Mouse (Mus musculus) lung, embryonic 15.5 days (tissue): ENCODE data around the gene Prtn3. TPM values are rescaled to one million over a fixed set of nuclear protein-coding genes. Genes with fewer than 3 reads are reported as not detected.
A peak's percentile ranks its signal among the peaks of the same experiment; 100 is the strongest.

ENCODE experiments used
- ATAC-seq: fragments of 200-750 bp; cut with Nextera tagmentation; 2 replicates; pipeline ENCODE4 v1.8.0; 2017; ENCODE audit warnings: moderate number of reproducible peaks, borderline replicate concordance; ENCODE audit not compliant: low FRiP score, low TSS enrichment; ENCODE audit errors: extremely low read depth
- H3K27ac ChIP-seq: fragments of 300-500 bp; sonication (generic); 2 replicates; pipeline ENCODE4 v1.5.1; 2015; ENCODE audit warnings: moderate library complexity, mild to moderate bottlenecking, inconsistent platforms
- H3K27me3 ChIP-seq: fragments of 300-500 bp; sonication (generic); 2 replicates; pipeline ENCODE4 v1.6.1; 2015; ENCODE audit warnings: inconsistent platforms
- H3K36me3 ChIP-seq: fragments of 300-500 bp; sonication (generic); 2 replicates; pipeline ENCODE4 v1.6.1; 2015; ENCODE audit warnings: inconsistent platforms
- H3K4me1 ChIP-seq: fragments of 300-500 bp; sonication (generic); 2 replicates; pipeline ENCODE4 v1.6.1; 2015; ENCODE audit warnings: inconsistent platforms
- H3K4me2 ChIP-seq: fragments of 300-500 bp; sonication (generic); 2 replicates; pipeline ENCODE4 v1.6.1; 2015; ENCODE audit warnings: inconsistent platforms, mild to moderate bottlenecking, moderate library complexity
- H3K4me3 ChIP-seq: fragments of 300-500 bp; sonication (generic); 2 replicates; pipeline ENCODE4 v1.5.1; 2015; ENCODE audit warnings: mild to moderate bottlenecking, inconsistent platforms
- H3K9ac ChIP-seq: fragments of 300-500 bp; sonication (generic); 2 replicates; pipeline ENCODE4 v1.6.1; 2015; ENCODE audit warnings: inconsistent platforms
- H3K9me3 ChIP-seq: fragments of 300-500 bp; sonication (generic); 2 replicates; pipeline ENCODE4 v1.6.1; 2016; ENCODE audit warnings: inconsistent platforms
- WGBS: fragments of 180-500 bp; shearing (Covaris S2); methylation state at CpG from one replicate; pipeline ENCODE4 v1.1.7; 2015; 5-methylcytosine and 5-hydroxymethylcytosine counted together
- polyA plus RNA-seq: library from polyadenylated mRNA; unstranded; fragments of >200 nt; fragmentation: Nextera tagmentation; extraction: Ambion mirVana; gene quantifications from 2 replicates; pipeline ENCODE4 v1.2.1, GENCODE M21; 2015

The Prtn3 gene
- polyA plus RNA-seq, 1 experiment from 2014 or later = 3.8 TPM

- peak; percentile 79 for ATAC-seq
- Histone ChIP-seq H3K4me1 (peaks cover 63% of the 10 kb centered on the region), H3K4me2 (peak within 1 kb of the TSS; percentile 81), H3K9me3 (no peaks in the 10 kb centered on the region), H3K36me3 (peaks cover 8% of the 10 kb centered on the region; the same call in 1 of the 2 replicates), H3K4me3 (peak within 1 kb of the TSS; percentile 75), H3K27me3 (peaks cover 46% of the 10 kb centered on the region), H3K9ac (peak within 1 kb of the TSS; percentile 98), H3K27ac (peak within 1 kb of the TSS; percentile 73)
- 2% methylated on average over 41 of the region's 42 CpGs for WGBS
Measured at GRCm38 (mm10) chr10:79916808-79917531, 42.7 kb downstream of the Prtn3 start, which contains the start of gene Kiss1r. Gene Kiss1r, plus strand, starts transcription at chr10:79916971.

- peaks cover 52% of the 10 kb centered on the region for H3K27me3 ChIP-seq
- H3K4me1 ChIP-seq = peaks cover 63% of the 10 kb centered on the region
- no peak overlapping the region for H3K9ac ChIP-seq
- H3K4me2 ChIP-seq = peak overlapping the region; percentile 81
- no peak for ATAC-seq
- H3K36me3 ChIP-seq = 0 out of 2 replicates have a peak, but pooled peaks cover 1% of the 10 kb centered on the region
- WGBS = 67% methylated on average over 5 of the region's 5 CpGs
- H3K9me3 ChIP-seq = no peaks in the 10 kb centered on the region
- H3K4me3 ChIP-seq = no peak overlapping the region
- no peak overlapping the region for H3K27ac ChIP-seq
Measured at GRCm38 (mm10) chr10:79917532-79918100, 43.3 kb downstream of the Prtn3 start.

- ATAC-seq = no peak
- H3K4me3 ChIP-seq = peak overlapping the region; percentile 24
- no peak overlapping the region for H3K27ac ChIP-seq
- H3K9me3 ChIP-seq = no peaks in the 10 kb centered on the region
- H3K4me2 ChIP-seq = peak overlapping the region; percentile 47
- no peaks in the 10 kb centered on the region for H3K36me3 ChIP-seq
- 7% methylated on average over 35 of the region's 35 CpGs for WGBS
- H3K27me3 ChIP-seq = peaks cover 61% of the 10 kb centered on the region
- H3K9ac ChIP-seq = 0 out of 2 replicates have a peak overlapping the region, but pooled peaks have one; percentile 7
- H3K4me1 ChIP-seq = peaks cover 63% of the 10 kb centered on the region
Measured at GRCm38 (mm10) chr10:79918231-79919078, 44.2 kb downstream of the Prtn3 start.

GRCm38 (mm10) chr10:79919251-79919849 lies 45.1 kb downstream of the Prtn3 start:
- H3K9ac ChIP-seq = no peak overlapping the region
- no peak overlapping the region for H3K27ac ChIP-seq
- WGBS = 5% methylated on average over 21 of the region's 21 CpGs
- peaks cover 62% of the 10 kb centered on the region for H3K27me3 ChIP-seq
- peak overlapping the region; percentile 47 for H3K4me2 ChIP-seq
- H3K9me3 ChIP-seq = no peaks in the 10 kb centered on the region
- H3K36me3 ChIP-seq = no peaks in the 10 kb centered on the region
- peaks cover 57% of the 10 kb centered on the region for H3K4me1 ChIP-seq
- peak overlapping the region; percentile 19 for H3K4me3 ChIP-seq
- ATAC-seq = 0 out of 2 replicates have a peak, but pooled peaks have one; percentile 9

GRCm38 (mm10) chr10:79920056-79920890 lies 46.0 kb downstream of the Prtn3 start:
- no peak overlapping the region for H3K9ac ChIP-seq
- no peak overlapping the region for H3K27ac ChIP-seq
- H3K27me3 ChIP-seq = peaks cover 62% of the 10 kb centered on the region
- 20% methylated on average over 26 of the region's 26 CpGs for WGBS
- H3K36me3 ChIP-seq = no peaks in the 10 kb centered on the region
- no peak; the same call in 1 of the 2 replicates for ATAC-seq
- peak overlapping the region; percentile 29 for H3K4me3 ChIP-seq
- H3K4me1 ChIP-seq = peaks cover 48% of the 10 kb centered on the region
- peak overlapping the region; percentile 53; the same call in 1 of the 2 replicates for H3K4me2 ChIP-seq
- H3K9me3 ChIP-seq = no peaks in the 10 kb centered on the region

GRCm38 (mm10) chr10:79920958-79921535 lies 46.8 kb downstream of the Prtn3 start, which contains the start of gene R3hdm4:
Gene R3hdm4, minus strand, starts transcription at chr10:79921208.
- peak within 1 kb of the TSS; percentile 29 for H3K4me3 ChIP-seq
- peak within 1 kb of the TSS; percentile 53 for H3K4me2 ChIP-seq
- no peak for ATAC-seq
- H3K36me3 ChIP-seq = no peaks in the 10 kb centered on the region
- peaks cover 62% of the 10 kb centered on the region for H3K27me3 ChIP-seq
- 4% methylated on average over 41 of the region's 41 CpGs for WGBS
- H3K4me1 ChIP-seq = peaks cover 47% of the 10 kb centered on the region
- no peak within 1 kb of the TSS for H3K27ac ChIP-seq
- peak within 1 kb of the TSS; percentile 24; the same call in 1 of the 2 replicates for H3K9ac ChIP-seq
- no peaks in the 10 kb centered on the region for H3K9me3 ChIP-seq

GRCm38 (mm10) chr10:79921572-79921971 lies 47.3 kb downstream of the Prtn3 start:
- Histone ChIP-seq H3K4me1 (peaks cover 48% of the 10 kb centered on the region), H3K4me3 (peak overlapping the region; percentile 29)
- WGBS = 2% methylated on average over 34 of the region's 34 CpGs

GRCm38 (mm10) chr10:79924998-79925784 lies 50.9 kb downstream of the Prtn3 start:
- no peak overlapping the region for H3K9ac ChIP-seq

More at GRCm38 (mm10) chr10:79921572-79921971, 47.3 kb downstream of the Prtn3 start:
- Histone ChIP-seq H3K9me3 (no peaks in the 10 kb centered on the region), H3K27me3 (peaks cover 62% of the 10 kb centered on the region), H3K27ac (no peak overlapping the region), H3K36me3 (no peaks in the 10 kb centered on the region), H3K4me2 (peak overlapping the region; percentile 53), H3K9ac (peak overlapping the region; percentile 24; the same call in 1 of the 2 replicates)
- no peak for ATAC-seq

GRCm38 (mm10) chr10:79925785-79926490 lies 51.7 kb downstream of the Prtn3 start:
- Histone ChIP-seq H3K4me2 (peak overlapping the region; percentile 91), H3K4me3 (peak overlapping the region; percentile 77), H3K36me3 (no peaks in the 10 kb centered on the region), H3K4me1 (peaks cover 43% of the 10 kb centered on the region), H3K27me3 (peaks cover 27% of the 10 kb centered on the region), H3K27ac (peak overlapping the region; percentile 93), H3K9me3 (no peaks in the 10 kb centered on the region), H3K9ac (peak overlapping the region; percentile 81)
- WGBS = 5% methylated on average over 15 of the region's 15 CpGs
- no peak; the same call in 1 of the 2 replicates for ATAC-seq

More at GRCm38 (mm10) chr10:79924998-79925784, 50.9 kb downstream of the Prtn3 start:
- Histone ChIP-seq H3K27ac (no peak overlapping the region), H3K4me3 (peak overlapping the region; percentile 77), H3K9me3 (no peaks in the 10 kb centered on the region), H3K36me3 (no peaks in the 10 kb centered on the region), H3K4me1 (peaks cover 45% of the 10 kb centered on the region), H3K4me2 (peak overlapping the region; percentile 91), H3K27me3 (peaks cover 34% of the 10 kb centered on the region)
- 9% methylated on average over 29 of the region's 29 CpGs for WGBS
- ATAC-seq = no peak
